Mouse (Mus musculus): ENCODE measurements at regions not wholly inside any gene's neighbourhood (a gene's known extent, or its start where the extent isn't known, plus 50 kb on each side); places are given as distances from the start of the nearest gene placed in this dataset.

- TF ChIP-seq CTCF (IDR thresholded peaks at IDR 0.05; ENCODE audit: borderline replicate concordance, insufficient read depth, low read length) (no peak), POLR2A (IDR thresholded peaks at IDR 0.05; ENCODE audit: low read depth, low read length) (no peak)
- Histone ChIP-seq H3K27ac (ENCODE audit: insufficient read depth, low read length) (peak overlapping the region; percentile 12; the same call in 1 of the 2 replicates), H3K4me3 (ENCODE audit: insufficient read depth, low read length) (no peak overlapping the region), H3K4me1 (ENCODE audit: control insufficient read depth, insufficient read depth, low read length) (no peaks in the 10 kb centered on the region; the same call in 1 of the 2 replicates)
Measured at GRCm38 (mm10) chr3:129445961-129446360, 86.2 kb upstream of the Elovl6 start.

GRCm38 (mm10) chr3:129449928-129450327 lies 82.2 kb upstream of the Elovl6 start:
- TF ChIP-seq CTCF (IDR thresholded peaks at IDR 0.05; ENCODE audit: borderline replicate concordance, insufficient read depth, low read length) (no peak), POLR2A (IDR thresholded peaks at IDR 0.05; ENCODE audit: low read depth, low read length) (no peak)
- Histone ChIP-seq H3K4me1 (ENCODE audit: control insufficient read depth, insufficient read depth, low read length) (no peaks in the 10 kb centered on the region; the same call in 1 of the 2 replicates), H3K27ac (ENCODE audit: insufficient read depth, low read length) (no peak overlapping the region), H3K4me3 (ENCODE audit: insufficient read depth, low read length) (no peak overlapping the region)

GRCm38 (mm10) chr3:129450671-129451070 lies 81.5 kb upstream of the Elovl6 start:
- no peak for TF ChIP-seq CTCF (IDR thresholded peaks at IDR 0.05; ENCODE audit: borderline replicate concordance, insufficient read depth, low read length)
- TF ChIP-seq POLR2A (IDR thresholded peaks at IDR 0.05; ENCODE audit: low read depth, low read length) = no peak
- H3K27ac ChIP-seq (ENCODE audit: insufficient read depth, low read length) = no peak overlapping the region
- no peaks in the 10 kb centered on the region; the same call in 1 of the 2 replicates for H3K4me1 ChIP-seq (ENCODE audit: control insufficient read depth, insufficient read depth, low read length)
- H3K4me3 ChIP-seq (ENCODE audit: insufficient read depth, low read length) = no peak overlapping the region

- no peak overlapping the region for H3K27ac ChIP-seq (ENCODE audit: insufficient read depth, low read length)
- H3K4me3 ChIP-seq (ENCODE audit: insufficient read depth, low read length) = no peak overlapping the region
- TF ChIP-seq POLR2A (IDR thresholded peaks at IDR 0.05; ENCODE audit: low read depth, low read length) = no peak
- TF ChIP-seq CTCF (IDR thresholded peaks at IDR 0.05; ENCODE audit: borderline replicate concordance, insufficient read depth, low read length) = no peak
- H3K4me1 ChIP-seq (ENCODE audit: control insufficient read depth, insufficient read depth, low read length) = no peaks in the 10 kb centered on the region
Measured at GRCm38 (mm10) chr3:129470088-129470487, 62.1 kb upstream of the Elovl6 start.

GRCm38 (mm10) chr3:129471332-129471731 lies 60.8 kb upstream of the Elovl6 start:
- Histone ChIP-seq H3K4me3 (ENCODE audit: insufficient read depth, low read length) (no peak overlapping the region), H3K27ac (ENCODE audit: insufficient read depth, low read length) (no peak overlapping the region), H3K4me1 (ENCODE audit: control insufficient read depth, insufficient read depth, low read length) (no peaks in the 10 kb centered on the region)
- TF ChIP-seq CTCF (IDR thresholded peaks at IDR 0.05; ENCODE audit: borderline replicate concordance, insufficient read depth, low read length) (no peak), POLR2A (IDR thresholded peaks at IDR 0.05; ENCODE audit: low read depth, low read length) (no peak)

- Histone ChIP-seq H3K4me3 (ENCODE audit: insufficient read depth, low read length) (no peak overlapping the region), H3K4me1 (ENCODE audit: control insufficient read depth, insufficient read depth, low read length) (no peaks in the 10 kb centered on the region), H3K27ac (ENCODE audit: insufficient read depth, low read length) (no peak overlapping the region)
- no peak for TF ChIP-seq POLR2A (IDR thresholded peaks at IDR 0.05; ENCODE audit: low read depth, low read length)
- TF ChIP-seq CTCF (IDR thresholded peaks at IDR 0.05; ENCODE audit: borderline replicate concordance, insufficient read depth, low read length) = no peak
Measured at GRCm38 (mm10) chr3:129472008-129472407, 60.1 kb upstream of the Elovl6 start.

- TF ChIP-seq POLR2A (IDR thresholded peaks at IDR 0.05; ENCODE audit: low read depth, low read length) (no peak), CTCF (IDR thresholded peaks at IDR 0.05; ENCODE audit: borderline replicate concordance, insufficient read depth, low read length) (no peak)
- Histone ChIP-seq H3K4me3 (ENCODE audit: insufficient read depth, low read length) (no peak overlapping the region), H3K4me1 (ENCODE audit: control insufficient read depth, insufficient read depth, low read length) (no peaks in the 10 kb centered on the region), H3K27ac (ENCODE audit: insufficient read depth, low read length) (no peak overlapping the region)
Measured at GRCm38 (mm10) chr3:129474451-129474850, 57.7 kb upstream of the Elovl6 start.

GRCm38 (mm10) chr3:129476250-129476649 lies 55.9 kb upstream of the Elovl6 start:
- no peaks in the 10 kb centered on the region for H3K4me1 ChIP-seq (ENCODE audit: control insufficient read depth, insufficient read depth, low read length)
- no peak overlapping the region for H3K27ac ChIP-seq (ENCODE audit: insufficient read depth, low read length)
- H3K4me3 ChIP-seq (ENCODE audit: insufficient read depth, low read length) = no peak overlapping the region
- no peak for TF ChIP-seq CTCF (IDR thresholded peaks at IDR 0.05; ENCODE audit: borderline replicate concordance, insufficient read depth, low read length)
- TF ChIP-seq POLR2A (IDR thresholded peaks at IDR 0.05; ENCODE audit: low read depth, low read length) = no peak

GRCm38 (mm10) chr3:129478093-129478492 lies 54.1 kb upstream of the Elovl6 start:
- H3K27ac ChIP-seq (ENCODE audit: insufficient read depth, low read length) = no peak overlapping the region
- no peaks in the 10 kb centered on the region for H3K4me1 ChIP-seq (ENCODE audit: control insufficient read depth, insufficient read depth, low read length)
- H3K4me3 ChIP-seq (ENCODE audit: insufficient read depth, low read length) = no peak overlapping the region
- no peak for TF ChIP-seq POLR2A (IDR thresholded peaks at IDR 0.05; ENCODE audit: low read depth, low read length)
- TF ChIP-seq CTCF (IDR thresholded peaks at IDR 0.05; ENCODE audit: borderline replicate concordance, insufficient read depth, low read length) = no peak

- TF ChIP-seq CTCF (IDR thresholded peaks at IDR 0.05; ENCODE audit: borderline replicate concordance, insufficient read depth, low read length) = no peak
- no peak for TF ChIP-seq POLR2A (IDR thresholded peaks at IDR 0.05; ENCODE audit: low read depth, low read length)
- Histone ChIP-seq H3K27ac (ENCODE audit: insufficient read depth, low read length) (no peak overlapping the region), H3K4me1 (ENCODE audit: control insufficient read depth, insufficient read depth, low read length) (no peaks in the 10 kb centered on the region), H3K4me3 (ENCODE audit: insufficient read depth, low read length) (no peak overlapping the region)
Measured at GRCm38 (mm10) chr3:129481293-129481692, 50.9 kb upstream of the Elovl6 start.
